Comparison of ENCODE assay signal across 8 mouse cellular contexts in genomic region chr2:12327216-12327615, GRCm38 (mm10). TPM values are rescaled to one million over a fixed set of nuclear protein-coding genes. Genes with fewer than 3 reads are reported as not detected.
A peak's percentile ranks its signal among the peaks of the same experiment; 100 is the strongest.
DNase-seq lines count a peak whose midpoint lies in the region; ATAC-seq lines count a peak whose summit lies in the region.

No protein-coding gene starts in this region.

- H3K27me3 ChIP-seq in heart, embryonic 13.5 days (replicated peaks): no peaks in the 10 kb centered on the region
- H3K27me3 ChIP-seq in kidney, embryonic 15.5 days: no peaks in the 10 kb centered on the region
- no peaks in the 10 kb centered on the region for H3K27me3 ChIP-seq in stomach, embryonic 14.5 days (ENCODE audit: control insufficient read depth, insufficient read depth, low read length)

- whole genome bisulfite sequencing in heart, embryonic 13.5 days: 12% methylated on average over 10 of the region's 10 CpGs
- WGBS in kidney, embryonic 15.5 days: 6% methylated on average over 10 of the region's 10 CpGs
- 12% methylated on average over 10 of the region's 10 CpGs for WGBS in stomach, embryonic 14.5 days

- peak; percentile 60 for ATAC-seq in frontal cortex, adult (ENCODE audit: low TSS enrichment)
- ATAC-seq in heart, embryonic 13.5 days (ENCODE audit: extremely low read depth, insufficient number of reproducible peaks, low FRiP score, low TSS enrichment): peak; percentile 64; the same call in 1 of the 2 replicates
- ATAC-seq in kidney, embryonic 15.5 days (replicated peaks; ENCODE audit: low FRiP score): peak; percentile 83
- ATAC-seq in megakaryocyte, adult 5-6 weeks (ENCODE audit: poor library complexity, severe bottlenecking): peak; percentile 76
- peak; percentile 47 for ATAC-seq in stomach, embryonic 14.5 days (ENCODE audit: insufficient number of reproducible peaks, insufficient read depth, low FRiP score, low read depth)

- no peaks in the 10 kb centered on the region for H3K36me3 ChIP-seq in heart, embryonic 13.5 days
- no peaks in the 10 kb centered on the region for H3K36me3 ChIP-seq in kidney, embryonic 15.5 days
- no peaks in the 10 kb centered on the region for H3K36me3 ChIP-seq in stomach, embryonic 14.5 days (ENCODE audit: control insufficient read depth, insufficient read depth, low read length)

- H3K27ac ChIP-seq in heart, embryonic 13.5 days (replicated peaks): peak overlapping the region; percentile 36; the same call in 1 of the 2 replicates
- no peak overlapping the region for H3K27ac ChIP-seq in kidney, embryonic 15.5 days
- H3K27ac ChIP-seq in stomach, embryonic 14.5 days (ENCODE audit: low read length): no peak overlapping the region

- H3K4me2 ChIP-seq in heart, embryonic 13.5 days: peak overlapping the region; percentile 70
- peak overlapping the region; percentile 62 for H3K4me2 ChIP-seq in kidney, embryonic 15.5 days
- H3K4me2 ChIP-seq in stomach, embryonic 14.5 days (replicated peaks; ENCODE audit: low read depth, low read length): peak overlapping the region; percentile 32

- peaks cover 32% of the 10 kb centered on the region for H3K4me1 ChIP-seq in heart, embryonic 13.5 days
- H3K4me1 ChIP-seq in kidney, embryonic 15.5 days: peaks cover 18% of the 10 kb centered on the region
- H3K4me1 ChIP-seq in stomach, embryonic 14.5 days (ENCODE audit: control insufficient read depth, insufficient read depth, low read length): 0 out of 2 replicates have a peak, but pooled peaks cover 6% of the 10 kb centered on the region

- DNase-seq in frontal cortex, adult 2 months (ENCODE audit: extremely low spot score in 1 of 2, low spot score in 1 of 2): no peak
- peak; percentile 12 for DNase-seq in c-Kit-negative CD71-positive TER-119-positive erythroid progenitor cells, embryonic 14.5 days (ENCODE audit: low read depth, low spot score)
- no peak for DNase-seq in cerebellum, postnatal 36 days

- no peaks in the 10 kb centered on the region for H3K9me3 ChIP-seq in heart, embryonic 13.5 days
- 0 out of 2 replicates have a peak, but pooled peaks cover 5% of the 10 kb centered on the region for H3K9me3 ChIP-seq in kidney, embryonic 15.5 days (replicated peaks)
- no peaks in the 10 kb centered on the region for H3K9me3 ChIP-seq in stomach, embryonic 14.5 days (ENCODE audit: control insufficient read depth, low read depth, low read length)

- H3K4me3 ChIP-seq in heart, embryonic 13.5 days: peak overlapping the region; percentile 51
- peak overlapping the region; percentile 38 for H3K4me3 ChIP-seq in kidney, embryonic 15.5 days (replicated peaks)
- H3K4me3 ChIP-seq in stomach, embryonic 14.5 days (ENCODE audit: low read depth, low read length): peak overlapping the region; percentile 5; the same call in 1 of the 2 replicates

- H3K9ac ChIP-seq in heart, embryonic 13.5 days: peak overlapping the region; percentile 61
- H3K9ac ChIP-seq in kidney, embryonic 15.5 days: no peak overlapping the region
- no peak overlapping the region for H3K9ac ChIP-seq in stomach, embryonic 14.5 days (replicated peaks; ENCODE audit: low read depth, low read length)

RNA-seq across cellular contexts. Expression of gene Itga8, which starts 25.5 kb away (rescaled TPM):
- 4.0 and 7.5 TPM in 2 replicates for polyA plus RNA-seq in frontal cortex, adult 2 months (2012; rRNA removed)
- polyA plus RNA-seq in heart, embryonic 13.5 days (2015; fragmentation: Nextera tagmentation; extraction: Ambion mirVana): 9.2 and 10.8 TPM in 2 replicates
- 39.1 and 39.8 TPM in 2 replicates for polyA plus RNA-seq in kidney, embryonic 15.5 days (2015; fragmentation: Nextera tagmentation; extraction: Ambion mirVana)
- 8.3 and 11.4 TPM in 2 replicates for total RNA-seq in megakaryocyte, adult 5-6 weeks (2015)
- 8.9 and 15.0 TPM in 2 replicates for total RNA-seq in megakaryocyte, adult 5-6 weeks (2017)
- polyA plus RNA-seq in stomach, embryonic 14.5 days (2014; fragmentation: Nextera tagmentation; extraction: Ambion mirVana): 24.7 and 26.5 TPM in 2 replicates
